ENCODE assay signal across 17 mouse cellular contexts in the genomic region with DNA sequence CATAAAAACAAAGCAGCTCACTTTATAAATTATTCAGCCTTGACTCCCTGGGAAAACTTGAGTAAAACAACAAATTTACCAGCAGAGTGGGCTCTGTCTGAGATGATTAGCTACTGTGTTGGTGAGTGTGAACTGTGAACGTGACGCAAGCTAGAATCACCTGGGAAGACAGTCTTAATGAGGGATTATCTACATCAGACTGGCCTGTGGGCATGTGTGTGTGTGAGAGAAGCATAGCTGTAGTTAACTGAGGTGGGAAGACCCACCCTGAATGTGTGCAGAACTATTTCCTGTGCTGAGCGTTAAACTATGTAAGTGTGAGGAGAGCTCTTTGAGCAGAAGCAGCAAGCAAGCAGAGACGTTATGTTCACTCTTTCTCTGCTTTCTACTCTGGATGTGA.
"Had no signal": no experiment of that assay in that cellular context is flagged by ENCODE, and none has a peak within 500 bp of the region (broad histone marks: within the 10 kb centered on the region; RNA-seq: fewer than 3 reads in every experiment).

No protein-coding gene starts in this region.

- H3K4me3 ChIP-seq: liver, embryonic 15.5 days; midbrain, embryonic 10.5 days; neural tube, embryonic 15.5 days; stomach, embryonic 15.5 days had no signal

- DNase-seq: kidney, adult 11 months; kidney, adult 9 months; kidney, postnatal 36 days; layer of hippocampus, adult 9-11 months; layer of hippocampus, postnatal 36 days; lung, adult 2 months; lung, postnatal 36 days; midbrain, embryonic 14.5 days; right cerebral cortex, postnatal 14 days; thymus, adult 2 months had no signal

- H3K9ac ChIP-seq: liver, embryonic 15.5 days; neural tube, embryonic 15.5 days; stomach, embryonic 15.5 days had no signal

- H3K36me3 ChIP-seq: liver, embryonic 15.5 days; neural tube, embryonic 15.5 days; stomach, embryonic 15.5 days had no signal

- H3K27ac ChIP-seq: kidney, postnatal 0 days; liver, embryonic 15.5 days; midbrain, embryonic 10.5 days; neural tube, embryonic 15.5 days; stomach, embryonic 15.5 days had no signal

- H3K4me1 ChIP-seq: liver, embryonic 15.5 days; midbrain, embryonic 10.5 days; neural tube, embryonic 15.5 days; stomach, embryonic 15.5 days had no signal

- H3K9me3 ChIP-seq: neural tube, embryonic 15.5 days; stomach, embryonic 15.5 days had no signal

- H3K27me3 ChIP-seq: liver, embryonic 15.5 days; neural tube, embryonic 15.5 days; stomach, embryonic 15.5 days had no signal

- H3K4me2 ChIP-seq: liver, embryonic 11.5 days; liver, embryonic 15.5 days; neural tube, embryonic 15.5 days; stomach, embryonic 15.5 days had no signal

- ATAC-seq: lung, postnatal 0 days had no signal
